In genomic region chr17:66711221-66712016, GRCm38 (mm10) we compare ENCODE assay signal across 13 mouse cellular contexts.
DNase-seq lines count a peak whose midpoint lies in the region; ATAC-seq and TF ChIP-seq lines count a peak whose summit lies in the region.
"Had no signal": no experiment of that assay in that cellular context is flagged by ENCODE, and none has a peak within 500 bp of the region (broad histone marks: within the 10 kb centered on the region; RNA-seq: fewer than 3 reads in every experiment).

No protein-coding gene starts in this region.

- H3K9ac ChIP-seq in kidney, postnatal 0 days (ENCODE audit: low read depth, low read length) = no peak overlapping the region
- H3K9ac ChIP-seq: hindbrain, embryonic 12.5 days had no signal

- no peak for DNase-seq in kidney, postnatal 0 days (ENCODE audit: low spot score)
- no peak for DNase-seq in kidney, adult 8-10 months
- DNase-seq in embryonic facial prominence, embryonic 10.5 days (ENCODE audit: low spot score) = peak; percentile 25
- peak; percentile 28 to 50 for DNase-seq in lung, postnatal 4 days
- no peak for DNase-seq in thymus, postnatal 10 days (ENCODE audit: low spot score in 2 of 2)
- DNase-seq in spleen, postnatal 36 days (ENCODE audit: low spot score in 2 of 2) = no peak
- no peak for DNase-seq in layer of hippocampus, adult 11-12 months (ENCODE audit: low spot score)
- DNase-seq: adrenal gland, postnatal 14 days; cerebellum, postnatal 10 days; spleen, adult 18-20 months; thymus, postnatal 4 days had no signal

- no peak overlapping the region for H3K4me3 ChIP-seq in kidney, postnatal 0 days (replicated peaks; ENCODE audit: low read depth, low read length)
- no peak overlapping the region for H3K4me3 ChIP-seq in bone marrow, adult 2 months (replicated peaks; ENCODE audit: control insufficient read depth, low read depth, low read length)
- no peak overlapping the region for H3K4me3 ChIP-seq in embryonic facial prominence, embryonic 10.5 days
- H3K4me3 ChIP-seq: hindbrain, embryonic 12.5 days had no signal

- H3K36me3 ChIP-seq in kidney, postnatal 0 days (ENCODE audit: insufficient read depth, low read length) = no peaks in the 10 kb centered on the region
- no peaks in the 10 kb centered on the region for H3K36me3 ChIP-seq in embryonic facial prominence, embryonic 10.5 days (replicated peaks)
- H3K36me3 ChIP-seq: hindbrain, embryonic 12.5 days had no signal

- WGBS in kidney, postnatal 0 days = 53% methylated on average over 6 of the region's 6 CpGs
- 46% methylated on average over 6 of the region's 6 CpGs for WGBS in bone marrow, adult 2 months
- WGBS in embryonic facial prominence, embryonic 10.5 days = 69% methylated on average over 6 of the region's 6 CpGs

- no peaks in the 10 kb centered on the region for H3K27me3 ChIP-seq in kidney, postnatal 0 days (ENCODE audit: insufficient read depth, low read length)
- H3K27me3 ChIP-seq in embryonic facial prominence, embryonic 10.5 days (replicated peaks; ENCODE audit: low read depth, poor library complexity, severe bottlenecking) = no peaks in the 10 kb centered on the region
- H3K27me3 ChIP-seq: hindbrain, embryonic 12.5 days had no signal

- H3K4me2 ChIP-seq in kidney, postnatal 0 days (ENCODE audit: low read length) = no peak overlapping the region
- H3K4me2 ChIP-seq: hindbrain, embryonic 12.5 days had no signal

- H3K4me1 ChIP-seq in kidney, postnatal 0 days (replicated peaks; ENCODE audit: insufficient read depth, low read length) = peaks cover 6% of the 10 kb centered on the region; the same call in 1 of the 2 replicates
- peaks cover 6% of the 10 kb centered on the region; the same call in 1 of the 2 replicates for H3K4me1 ChIP-seq in bone marrow, adult 2 months (ENCODE audit: control insufficient read depth, insufficient read depth, low read length)
- peaks cover 33% of the 10 kb centered on the region for H3K4me1 ChIP-seq in embryonic facial prominence, embryonic 10.5 days

- 0 out of 2 replicates have a peak, but pooled peaks have one; percentile 43 for ATAC-seq in kidney, postnatal 0 days (replicated peaks; ENCODE audit: low FRiP score, low read depth)

- no peak for TF ChIP-seq POLR2A in bone marrow, adult 2 months (IDR thresholded peaks at IDR 0.05; ENCODE audit: borderline replicate concordance, control insufficient read depth, low read depth, low read length)

- H3K9me3 ChIP-seq in kidney, postnatal 0 days (replicated peaks; ENCODE audit: low read length) = no peaks in the 10 kb centered on the region
- no peaks in the 10 kb centered on the region for H3K9me3 ChIP-seq in embryonic facial prominence, embryonic 10.5 days
- H3K9me3 ChIP-seq: hindbrain, embryonic 12.5 days had no signal

- TF ChIP-seq CTCF in kidney, postnatal 0 days (IDR thresholded peaks at IDR 0.05; ENCODE audit: low read depth) = peak; percentile 20; the same call in 1 of the 2 replicates
- no peak for TF ChIP-seq CTCF in bone marrow, adult 2 months (IDR thresholded peaks at IDR 0.05; ENCODE audit: control insufficient read depth, insufficient read depth, low read length)

- 0 out of 2 replicates have a peak overlapping the region, but pooled peaks have one; percentile 13 for H3K27ac ChIP-seq in kidney, postnatal 0 days
- peak overlapping the region; percentile 85 for H3K27ac ChIP-seq in bone marrow, adult 2 months (ENCODE audit: control insufficient read depth, insufficient read depth, low read depth, low read length, poor library complexity)
- peak overlapping the region; percentile 35; the same call in 1 of the 2 replicates for H3K27ac ChIP-seq in embryonic facial prominence, embryonic 10.5 days (replicated peaks)
- H3K27ac ChIP-seq: hindbrain, embryonic 12.5 days had no signal

Comparison
In these comparisons a context has a peak if more than half of its experiments do, and no peak if none do; other contexts are left out.
1. DNase-seq: peak in embryonic facial prominence, embryonic 10.5 days (single experiment) and lung, postnatal 4 days (2 of 2); none in kidney, postnatal 0 days (single experiment), kidney, adult 8-10 months (0 of 2), thymus, postnatal 10 days (0 of 2), spleen, postnatal 36 days (0 of 2) and layer of hippocampus, adult 11-12 months (single experiment).
2. H3K27ac ChIP-seq: peak in every context shown above with its lines; median percentile 85 in bone marrow, adult 2 months; 35 in embryonic facial prominence, embryonic 10.5 days; 13 in kidney, postnatal 0 days.